Mouse (Mus musculus) embryonic fibroblast, embryonic 13.5 days (primary cell): Measurements from ENCODE around the gene Spem2. TPM values are rescaled to one million over a fixed set of nuclear protein-coding genes. Genes with fewer than 3 reads are reported as not detected.
A peak's percentile ranks its signal among the peaks of the same experiment; 100 is the strongest.
"Not testable (repeated sequence)": the region's sequence is repeated elsewhere in the genome, so short reads cannot be mapped to it uniquely, and the experiment has no call there.

Experiments
- H3K27ac ChIP-seq: 2 replicates; pipeline ENCODE4 v1.5.1; 2012; ENCODE audit warnings: low read length, control low read depth, inconsistent platforms; ENCODE audit not compliant: insufficient read depth
- H3K4me1 ChIP-seq: 2 replicates; pipeline ENCODE4 v1.6.1; 2011; ENCODE audit warnings: low read length; ENCODE audit not compliant: control insufficient read depth, insufficient read depth
- H3K4me3 ChIP-seq: 2 replicates; pipeline ENCODE4 v1.5.1; 2011; ENCODE audit warnings: mild to moderate bottlenecking, control low read depth, low read length; ENCODE audit not compliant: insufficient read depth
- CTCF ChIP-seq: IDR thresholded peaks from 2 replicates; pipeline ENCODE4 v1.5.1; 2011; ENCODE audit warnings: mild to moderate bottlenecking, control low read depth, low read length, moderate library complexity, borderline replicate concordance; ENCODE audit not compliant: insufficient read depth
- POLR2A ChIP-seq: IDR thresholded peaks from 2 replicates; pipeline ENCODE4 v1.6.1; 2011; ENCODE audit warnings: low read depth, mild to moderate bottlenecking, control low read depth, low read length, moderate library complexity
- polyA plus RNA-seq: library from polyadenylated mRNA; stranded (reverse); fragments of >200 nt; gene quantifications from 2 replicates; pipeline ENCODE4 v1.2.4, GENCODE M21; 2011; ENCODE audit warnings: low read depth; ENCODE audit not compliant: missing spikeins, insufficient read length

The Spem2 gene
- not detected in 2 replicates for polyA plus RNA-seq

DNA sequence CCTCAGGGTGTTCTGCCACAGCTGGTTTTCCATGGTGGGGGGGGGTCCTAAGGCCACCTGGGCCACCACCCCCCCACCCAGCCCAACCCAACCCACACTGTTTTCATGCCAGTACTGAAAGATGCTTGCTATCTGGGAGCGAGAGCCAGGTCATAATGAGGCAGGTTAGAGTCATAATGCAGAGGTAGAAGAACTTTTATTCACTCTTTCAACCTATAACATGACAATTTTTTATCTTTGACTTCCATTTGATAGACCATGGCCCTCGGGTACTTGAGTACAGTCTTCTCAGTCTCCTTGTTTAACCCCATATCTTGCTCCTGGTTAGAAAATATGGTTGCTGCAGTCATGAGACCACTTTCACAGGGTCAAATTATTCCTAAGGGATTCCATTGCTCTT, at the start of gene Spem2:
Gene Spem2, minus strand, starts transcription at position 101 of the 400 bp plus-strand sequence.
- TF ChIP-seq POLR2A (no peak), CTCF (no peak)
- Histone ChIP-seq H3K27ac (no peak within 1 kb of the TSS), H3K4me3 (no peak within 1 kb of the TSS), H3K4me1 (no peaks in the 10 kb centered on the region)

DNA sequence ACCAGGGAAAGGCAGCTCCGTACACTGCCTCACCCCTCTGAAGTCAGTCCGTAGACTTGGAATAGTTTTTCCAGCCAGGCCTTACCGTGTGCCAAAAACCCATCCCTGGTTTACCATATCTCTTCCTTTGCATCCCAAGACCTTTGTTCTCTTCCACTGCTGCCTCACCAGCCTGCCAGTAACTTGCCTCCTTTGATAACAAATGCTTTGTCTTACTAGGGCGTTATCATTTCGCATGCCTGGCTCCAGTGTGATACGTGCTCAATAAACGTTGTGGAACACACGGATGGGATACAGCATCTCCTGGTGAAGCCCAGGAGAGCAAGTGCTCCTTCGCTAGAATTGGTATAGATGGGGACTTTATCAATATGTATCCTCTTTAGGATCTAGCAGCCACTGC, 49.1 kb upstream of the Spem2 start:
- no peak overlapping the region for H3K27ac ChIP-seq
- H3K4me3 ChIP-seq, result no peak overlapping the region
- H3K4me1 ChIP-seq, result no peaks in the 10 kb centered on the region; the same call in 1 of the 2 replicates
- no peak for TF ChIP-seq POLR2A
- no peak for TF ChIP-seq CTCF

DNA sequence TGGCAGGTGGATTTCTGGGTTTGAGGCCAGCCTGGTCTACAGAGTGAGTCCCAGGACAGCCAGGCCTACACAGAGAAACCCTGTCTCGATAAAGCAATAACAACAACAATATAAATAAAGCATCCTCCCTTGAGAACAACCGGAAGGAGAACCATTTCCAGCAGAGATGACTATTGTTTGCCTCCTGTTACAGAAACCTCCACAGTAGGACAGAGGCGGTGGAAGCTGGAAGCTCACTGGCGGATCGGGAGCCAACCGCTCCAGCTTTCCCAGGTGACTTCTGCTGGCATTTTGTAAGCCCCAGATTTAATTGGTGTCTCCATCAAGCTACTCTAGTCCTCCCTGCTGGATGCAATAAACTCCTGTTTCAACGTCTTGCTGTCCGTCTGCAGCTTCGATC, 47.3 kb upstream of the Spem2 start:
- TF ChIP-seq POLR2A, result no peak
- no peak for TF ChIP-seq CTCF
- no peak overlapping the region for H3K4me3 ChIP-seq
- H3K4me1 ChIP-seq, result no peaks in the 10 kb centered on the region
- H3K27ac ChIP-seq, result no peak overlapping the region

DNA sequence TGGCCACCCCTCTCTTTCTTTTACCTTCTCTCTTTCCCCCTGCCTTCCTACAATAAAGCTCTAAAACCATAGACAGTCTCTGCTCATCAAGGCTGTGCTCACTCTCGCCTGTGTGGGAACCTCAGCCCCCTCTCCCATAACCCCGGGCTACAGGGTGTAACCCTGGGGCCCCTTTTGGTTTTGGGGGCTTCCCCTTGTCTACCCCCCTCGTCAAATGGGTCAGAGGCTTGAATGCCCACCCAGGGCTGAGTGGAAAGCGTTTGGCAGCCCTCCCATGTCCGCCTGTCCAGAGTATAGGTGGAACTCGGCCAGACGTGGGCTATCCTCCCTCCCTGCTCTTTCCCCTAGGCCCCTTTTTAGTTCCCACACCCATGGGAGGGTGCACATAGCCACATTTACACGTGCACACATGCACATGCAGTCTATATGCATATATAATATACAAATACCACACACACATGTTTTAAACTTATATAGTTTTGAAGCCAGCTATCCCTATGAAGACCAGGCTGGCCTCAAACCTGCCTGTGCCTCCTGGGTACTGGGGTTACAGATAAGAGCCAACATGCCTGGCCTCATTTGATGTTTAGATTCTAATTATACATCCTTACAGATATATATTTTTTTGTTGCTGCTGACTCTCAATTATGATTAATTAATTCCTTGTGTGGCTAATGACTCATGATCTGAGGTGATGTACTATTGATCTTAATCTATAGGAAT, 46.0 kb upstream of the Spem2 start:
- TF ChIP-seq CTCF (no peak), POLR2A (no peak)
- no peak overlapping the region for H3K27ac ChIP-seq
- H3K4me3 ChIP-seq, result no peak overlapping the region
- no peaks in the 10 kb centered on the region for H3K4me1 ChIP-seq

DNA sequence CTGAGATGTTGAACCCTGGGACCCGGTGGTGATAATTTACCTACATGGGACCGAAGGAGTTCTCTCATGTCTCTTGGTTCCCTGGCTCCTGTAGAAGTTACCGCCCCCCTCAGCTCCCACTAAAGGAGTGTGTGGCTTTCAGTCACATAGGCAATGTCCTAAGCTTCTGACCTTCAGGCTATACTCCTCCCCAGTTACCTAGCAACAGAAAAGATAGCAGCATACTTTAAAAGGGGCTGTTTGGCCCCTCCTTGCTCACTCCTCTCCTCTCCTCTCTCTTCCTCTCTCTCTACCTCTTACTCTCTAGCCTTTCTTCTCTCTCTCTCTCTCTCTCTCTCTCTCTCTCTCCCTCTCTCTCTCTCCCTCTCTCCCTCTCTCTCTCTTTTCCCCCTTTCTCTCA, 45.5 kb upstream of the Spem2 start:
- H3K4me3 ChIP-seq, result not testable (repeated sequence)

DNA sequence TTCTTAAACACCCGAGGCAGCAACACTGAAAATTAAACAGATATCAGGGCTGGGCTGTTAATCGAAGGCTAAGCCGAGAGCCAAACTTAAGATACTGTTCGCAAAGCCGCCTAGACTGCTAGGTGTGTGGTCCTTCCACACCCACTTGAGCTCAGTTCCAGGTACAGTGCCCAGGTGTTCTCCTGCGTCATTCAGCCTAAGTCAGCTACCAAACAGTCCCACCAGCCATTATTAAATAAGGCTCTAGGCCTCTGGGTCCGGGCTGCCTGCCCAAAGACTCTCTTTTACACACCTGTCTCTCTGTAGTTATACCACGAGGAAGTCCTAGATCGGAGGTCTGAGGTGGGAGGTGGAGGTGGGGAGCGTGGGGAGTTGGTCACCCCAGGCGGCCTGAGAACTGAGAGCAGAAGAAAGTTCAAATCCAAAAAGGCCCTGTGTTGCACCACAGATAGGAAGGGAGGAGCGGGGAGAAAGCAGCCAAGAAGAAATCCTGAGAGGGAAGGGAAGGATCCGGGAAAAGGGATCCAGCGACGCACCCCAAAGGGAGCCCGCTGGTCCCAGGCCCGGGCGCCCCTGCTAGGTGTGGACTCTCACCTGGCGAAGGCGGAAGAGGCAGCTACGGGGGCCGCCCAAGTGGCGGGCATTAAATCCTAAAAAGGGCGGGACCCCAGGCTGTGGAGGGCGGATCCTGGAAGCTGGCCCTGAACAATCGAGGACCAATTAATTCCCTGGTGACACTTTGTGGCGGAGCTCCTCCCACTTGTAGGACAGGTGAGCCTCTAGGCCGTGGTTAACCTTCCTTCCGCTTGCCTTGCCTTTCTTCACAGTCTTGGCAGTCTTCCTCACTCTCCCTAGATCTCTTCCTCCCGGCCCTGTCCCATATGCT, 40.1 kb upstream of the Spem2 start, which contains the start of gene Tnk1:
Gene Tnk1, minus strand, starts transcription at position 618 of the 886 bp plus-strand sequence.
- H3K4me3 ChIP-seq, result no peak within 1 kb of the TSS
- H3K27ac ChIP-seq, result no peak within 1 kb of the TSS
- no peak for TF ChIP-seq POLR2A
- no peak for TF ChIP-seq CTCF
- H3K4me1 ChIP-seq, result no peaks in the 10 kb centered on the region

More for the DNA sequence above, 45.5 kb upstream of the Spem2 start:
- H3K27ac ChIP-seq, H3K4me1 ChIP-seq: not testable (repeated sequence)

DNA sequence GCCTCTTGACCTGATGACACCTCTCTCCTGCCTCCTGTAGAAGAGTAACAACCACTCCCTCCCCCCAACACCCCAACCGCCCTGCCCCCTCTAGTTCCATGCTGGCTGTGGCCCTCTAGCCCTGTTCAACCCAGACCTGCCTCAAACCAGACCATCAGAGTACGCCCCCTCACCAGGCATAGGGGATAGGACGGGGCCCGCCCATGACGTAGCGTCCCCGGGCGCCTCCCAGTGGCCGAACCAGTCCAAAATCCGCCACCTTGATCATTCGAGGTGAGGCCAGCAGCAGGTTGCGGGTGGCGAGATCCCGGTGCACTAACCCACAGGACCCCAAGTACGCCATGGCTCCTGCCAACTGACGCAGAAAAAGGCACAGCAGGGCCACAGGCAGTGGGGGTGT, 37.1 kb upstream of the Spem2 start:
- no peaks in the 10 kb centered on the region for H3K4me1 ChIP-seq
- no peak for TF ChIP-seq POLR2A
- TF ChIP-seq CTCF, result 0 out of 2 replicates have a peak, but pooled peaks have one; percentile 7
- no peak overlapping the region for H3K27ac ChIP-seq
- H3K4me3 ChIP-seq, result no peak overlapping the region

DNA sequence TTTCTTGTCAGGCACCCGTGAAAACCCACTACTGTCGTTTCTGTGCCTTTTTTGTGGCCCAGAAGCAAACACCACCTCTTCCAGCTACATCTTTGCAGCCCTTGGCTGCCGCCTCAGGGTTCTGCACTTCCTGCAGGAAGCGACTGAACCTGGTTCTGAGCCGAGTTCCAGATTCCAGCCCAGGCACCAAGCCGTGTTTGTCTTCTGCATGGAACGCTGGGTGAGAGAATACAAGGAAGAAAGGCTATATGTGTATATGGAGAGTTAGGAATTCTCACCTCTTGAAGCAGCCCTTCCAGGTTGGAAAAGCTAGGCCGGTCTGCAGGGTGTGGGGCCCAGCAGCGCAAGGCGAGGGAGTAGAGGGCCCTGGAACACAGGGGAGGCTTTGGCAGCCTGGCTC, 36.4 kb upstream of the Spem2 start:
- no peaks in the 10 kb centered on the region for H3K4me1 ChIP-seq
- TF ChIP-seq POLR2A (no peak), CTCF (no peak)
- no peak overlapping the region for H3K27ac ChIP-seq
- no peak overlapping the region for H3K4me3 ChIP-seq

DNA sequence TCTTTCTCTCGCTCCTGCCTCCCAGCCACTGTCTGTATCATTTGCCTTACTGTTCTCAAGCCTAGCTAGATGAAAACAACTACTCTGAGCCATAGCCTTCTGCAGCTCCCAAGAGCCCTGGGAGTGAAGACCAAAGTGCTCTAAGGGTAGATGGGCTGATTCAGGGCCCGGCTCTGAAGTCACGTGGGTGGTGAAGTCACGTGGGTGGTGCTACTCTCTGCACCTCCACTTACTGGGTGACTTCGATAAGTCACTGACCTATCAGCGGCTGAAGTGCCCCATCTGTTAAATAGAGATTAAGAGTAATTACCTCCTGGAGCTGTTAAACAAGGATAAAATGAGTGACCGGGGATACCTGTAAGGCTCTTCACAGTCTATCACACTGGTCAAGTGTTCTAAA, 35.7 kb upstream of the Spem2 start:
- Histone ChIP-seq H3K4me1 (no peaks in the 10 kb centered on the region), H3K27ac (no peak overlapping the region)
- peak; percentile 35; the same call in 1 of the 2 replicates for TF ChIP-seq POLR2A
- no peak for TF ChIP-seq CTCF

DNA sequence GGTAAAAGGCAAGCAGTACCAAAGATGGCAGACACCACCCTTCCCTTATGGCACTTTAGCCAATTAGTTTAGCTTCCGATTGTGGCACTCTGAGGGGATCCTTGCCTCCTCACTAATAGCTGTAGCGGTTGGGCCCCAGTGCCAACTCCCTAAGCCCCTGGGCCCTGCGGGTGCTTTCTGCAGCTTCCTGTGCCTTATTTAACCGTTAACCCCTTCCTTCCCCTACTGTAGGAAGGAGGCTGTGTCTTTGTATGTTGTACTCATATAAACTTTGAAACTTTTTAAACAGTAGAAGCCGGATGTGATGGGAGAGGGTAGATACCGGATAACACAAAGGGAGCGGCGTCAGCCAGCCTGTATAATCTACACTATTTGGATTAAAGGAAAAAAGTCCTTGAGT, 32.5 kb upstream of the Spem2 start:
- no peaks in the 10 kb centered on the region for H3K4me1 ChIP-seq
- no peak overlapping the region for H3K4me3 ChIP-seq
- TF ChIP-seq POLR2A (no peak), CTCF (no peak)
- no peak overlapping the region for H3K27ac ChIP-seq

More for the DNA sequence above, 35.7 kb upstream of the Spem2 start:
- H3K4me3 ChIP-seq, result no peak overlapping the region
